Mouse (Mus musculus) stomach, embryonic 16.5 days (tissue): ENCODE data around the gene Spata20. TPM values are rescaled to one million over a fixed set of nuclear protein-coding genes. Genes with fewer than 3 reads are reported as not detected.

Source experiments
- polyA plus RNA-seq: library from polyadenylated mRNA; unstranded; fragments of >200 nt; fragmentation: Nextera tagmentation; extraction: Ambion mirVana; gene quantifications from 2 replicates; pipeline ENCODE4 v1.2.1, GENCODE M21; 2015

Spata20 gene
- polyA plus RNA-seq, 1 experiment from 2014 or later: 0.22 TPM

Other genes with a start within 250 kb of the Spata20 start
- 3.1 and 3.4 TPM in 2 replicates for gene Wfikkn2, start 240.2 kb downstream of the Spata20 start, polyA plus RNA-seq
- gene Gm21885, start 204.3 kb downstream of the Spata20 start, polyA plus RNA-seq: 8.9 and 9.9 TPM in 2 replicates
- 96.7 and 112 TPM in 2 replicates for gene Luc7l3, start 164.2 kb downstream of the Spata20 start, polyA plus RNA-seq
- 11.0 and 11.1 TPM in 2 replicates for gene Ankrd40, start 158.2 kb downstream of the Spata20 start, polyA plus RNA-seq
- 11.4 and 16.4 TPM in 2 replicates for gene Abcc3, start 93.2 kb downstream of the Spata20 start, polyA plus RNA-seq
- 7.9 and 8.5 TPM in 2 replicates for gene Cacna1g, start 12.0 kb downstream of the Spata20 start, polyA plus RNA-seq
- gene Epn3, start 13.8 kb upstream of the Spata20 start, polyA plus RNA-seq: 17.0 and 21.1 TPM in 2 replicates
- 2.8 and 4.3 TPM in 2 replicates for gene Mycbpap, start 35.6 kb upstream of the Spata20 start, polyA plus RNA-seq
- 3.1 and 3.3 TPM in 2 replicates for gene Rsad1, start 63.1 kb upstream of the Spata20 start, polyA plus RNA-seq
- gene Chad, start 78.9 kb upstream of the Spata20 start, polyA plus RNA-seq: 16.1 and 22.6 TPM in 2 replicates
- gene Acsf2, start 115.7 kb upstream of the Spata20 start, polyA plus RNA-seq: 4.3 and 5.7 TPM in 2 replicates
- 218 and 219 TPM in 2 replicates for gene Lrrc59, start 143.6 kb upstream of the Spata20 start, polyA plus RNA-seq
- 122 and 126 TPM in 2 replicates for gene Mrpl27, start 167.6 kb upstream of the Spata20 start, polyA plus RNA-seq
- 12.7 and 13.2 TPM in 2 replicates for gene Eme1, start 167.8 kb upstream of the Spata20 start, polyA plus RNA-seq
- gene Xylt2, start 191.3 kb upstream of the Spata20 start, polyA plus RNA-seq: 9.4 and 13.6 TPM in 2 replicates
- gene Gm11541, start 218.3 kb upstream of the Spata20 start, polyA plus RNA-seq: 0.53 and 0.92 TPM in 2 replicates